Mouse (Mus musculus) ES-E14 (cell line): ENCODE data around the gene Ifnar1.

ENCODE experiments used
- CHD2 ChIP-seq: IDR thresholded peaks from 2 replicates; pipeline ENCODE4 v1.6.1; 2014; ENCODE audit warnings: mild to moderate bottlenecking, low read depth, low read length, inconsistent platforms
- HCFC1 ChIP-seq: IDR thresholded peaks from 2 replicates; pipeline ENCODE4 v1.6.1; 2012; ENCODE audit warnings: low read length, inconsistent platforms, borderline replicate concordance; ENCODE audit not compliant: insufficient read depth
- MAFK ChIP-seq: IDR thresholded peaks from 2 replicates; pipeline ENCODE4 v1.6.1; 2014; ENCODE audit warnings: mild to moderate bottlenecking, low read depth, low read length, inconsistent platforms; ENCODE audit not compliant: insufficient read depth
- ZNF384 ChIP-seq: IDR thresholded peaks from 2 replicates; pipeline ENCODE4 v1.6.1; 2012; ENCODE audit warnings: low read depth, low read length, inconsistent platforms

GRCm38 (mm10) chr16:91480517-91480916 is 4.5 kb upstream of the Ifnar1 start:
- TF ChIP-seq CHD2 = no peak
- TF ChIP-seq MAFK = no peak
- no peak for TF ChIP-seq ZNF384
- no peak for TF ChIP-seq HCFC1
